Mouse (Mus musculus) 3T3-L1 (cell line): ENCODE measurements around the gene Madcam1.

Experiments
- DNase-seq: peaks from one replicate; pipeline ENCODE4 v3.0.0-alpha.2; 2015; ENCODE audit warnings: low read depth, low spot score

Gene Madcam1

DNA sequence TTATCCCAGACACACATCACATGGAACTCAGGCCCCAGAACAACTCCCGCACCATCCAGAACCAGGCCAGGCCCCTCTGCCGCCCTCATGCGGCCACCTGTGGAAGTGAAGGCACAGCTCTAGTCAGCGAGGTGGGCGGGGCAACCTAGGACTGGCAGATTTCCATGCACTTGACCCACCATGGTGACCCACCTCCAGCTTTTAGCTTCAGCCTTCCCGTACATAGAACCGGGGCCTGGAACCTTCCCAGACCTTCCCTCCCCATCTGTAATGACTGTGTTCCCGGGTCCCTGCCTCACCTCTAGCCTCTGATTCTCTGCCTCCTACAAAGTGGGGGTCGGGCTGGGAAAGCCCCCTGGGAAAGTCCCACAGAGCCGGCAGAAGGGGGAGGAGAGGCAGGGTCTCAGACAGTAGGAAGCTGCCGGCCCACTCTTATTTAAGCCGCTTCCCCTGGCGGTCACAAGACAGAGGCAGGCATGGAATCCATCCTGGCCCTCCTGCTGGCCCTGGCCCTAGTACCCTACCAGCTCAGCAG, at the start of gene Madcam1:
Gene Madcam1, plus strand, starts transcription at position 429 of the 535 bp plus-strand sequence.
- peak; percentile 66 for DNase-seq

DNA sequence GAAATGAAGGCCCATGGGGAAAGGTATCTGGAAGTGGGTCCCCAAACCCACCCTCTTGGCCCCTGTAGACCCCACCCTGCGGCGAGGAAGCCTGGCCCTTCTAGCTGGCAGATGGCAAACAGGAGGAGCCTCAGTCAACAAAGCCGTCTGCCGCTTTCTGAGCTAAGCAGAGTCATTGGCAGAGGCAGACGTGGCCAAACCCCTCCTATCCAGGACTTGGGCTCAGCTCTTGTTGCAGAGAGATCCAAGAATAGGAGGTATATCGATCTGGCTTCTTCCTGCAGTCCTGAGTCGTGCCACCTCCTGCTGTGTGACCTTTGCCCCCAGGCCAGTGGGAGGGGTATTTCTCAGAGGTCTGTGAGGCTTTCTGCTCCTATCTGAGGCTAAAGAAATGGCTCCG, 48.5 kb upstream of the Madcam1 start:
- DNase-seq = no peak

DNA sequence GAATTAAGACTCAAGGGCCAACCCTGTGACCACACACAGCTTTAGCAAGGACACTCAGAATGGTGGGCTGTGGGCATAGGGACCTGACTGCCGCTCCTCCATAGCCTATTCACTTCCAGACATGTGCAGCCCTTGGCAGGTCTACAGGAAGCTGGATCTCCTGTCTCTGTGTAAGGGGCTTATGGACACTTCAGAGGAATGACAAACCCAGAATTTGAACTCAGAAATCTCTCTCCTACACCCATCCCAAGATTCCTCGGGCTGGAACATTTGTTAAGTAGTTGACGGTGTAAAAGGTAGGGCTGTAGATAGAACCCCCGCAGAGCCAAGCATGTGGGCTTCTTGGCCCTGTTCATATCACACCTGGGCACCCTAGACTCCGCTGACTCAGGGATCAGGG, 48.0 kb upstream of the Madcam1 start:
- DNase-seq = no peak

DNA sequence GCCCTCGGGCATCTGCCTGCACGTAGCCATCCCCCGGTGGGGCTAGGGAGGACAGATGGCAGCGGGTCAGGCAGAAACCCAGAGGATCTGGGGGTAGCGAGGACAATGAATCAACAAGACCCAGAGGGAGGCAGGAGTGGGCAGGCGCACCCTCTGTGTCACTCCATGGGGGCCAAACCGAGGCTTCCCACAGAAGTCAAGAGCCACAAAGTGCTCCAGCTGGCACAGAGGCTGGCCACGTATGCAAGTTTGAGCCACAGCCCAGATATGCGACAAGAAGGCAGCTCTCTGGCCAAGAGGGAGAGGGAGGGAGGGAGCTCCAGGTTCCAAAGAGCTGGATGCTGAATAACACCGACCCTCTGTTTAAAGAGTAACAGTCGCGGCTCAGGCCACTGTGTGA, 40.4 kb upstream of the Madcam1 start:
- DNase-seq = no peak

DNA sequence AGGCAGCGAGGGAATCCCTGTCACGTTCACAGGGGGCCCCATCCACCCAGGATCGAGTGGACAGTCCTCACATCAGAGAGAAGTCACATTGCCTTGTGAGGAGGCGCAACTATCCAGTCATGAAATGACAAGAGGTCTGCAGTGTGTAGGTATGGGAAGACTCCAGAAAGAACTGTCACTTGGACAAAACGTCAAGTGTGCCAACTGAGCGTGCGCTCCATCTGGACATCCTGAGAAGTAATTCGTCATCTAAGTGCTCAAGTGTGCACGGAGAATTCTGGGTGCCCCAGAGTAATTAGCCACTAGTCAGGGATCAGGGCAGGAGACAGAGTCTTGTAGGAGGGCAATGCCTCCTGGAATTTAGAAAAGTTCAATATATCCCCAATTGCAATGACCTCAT, 39.0 kb upstream of the Madcam1 start:
- no peak for DNase-seq

DNA sequence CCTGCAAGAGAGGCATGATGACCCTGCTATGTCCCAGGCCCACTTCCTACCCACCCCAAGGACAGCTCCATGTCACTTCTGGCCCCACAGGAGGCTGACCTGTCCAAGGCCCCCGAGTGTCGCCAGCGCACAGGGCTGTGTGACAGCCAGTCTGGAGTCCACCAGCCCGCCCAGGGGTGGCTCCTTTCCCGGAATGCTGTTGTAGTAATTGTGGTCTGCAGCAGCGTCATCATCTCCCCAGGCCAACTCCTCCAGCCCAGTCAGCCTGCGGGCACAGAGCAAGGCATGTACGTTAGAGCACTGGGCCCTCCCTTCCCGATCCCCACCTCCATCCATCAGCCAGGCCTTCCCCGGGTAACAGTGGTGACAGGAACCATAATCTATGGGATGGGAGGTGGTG, 38.2 kb upstream of the Madcam1 start:
- peak; percentile 12 for DNase-seq

DNA sequence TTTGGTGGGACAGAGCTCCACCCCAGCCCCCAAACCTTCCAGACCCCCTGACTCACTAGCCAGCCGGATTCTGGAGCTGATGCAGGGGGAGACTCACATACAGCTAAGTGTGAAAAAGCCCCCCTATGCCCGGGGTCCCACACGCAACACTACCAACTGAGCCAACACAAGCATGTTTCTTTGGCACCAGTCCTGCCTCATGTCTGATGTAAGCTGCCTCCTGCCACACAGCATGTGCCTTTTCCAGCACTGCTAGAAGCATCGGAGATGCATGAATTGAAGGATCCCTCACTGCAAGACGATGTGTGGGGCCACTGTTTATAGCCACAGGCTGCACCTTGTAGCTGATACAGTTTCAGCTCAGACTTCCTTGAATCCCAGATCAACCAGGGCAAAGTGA, 36.0 kb upstream of the Madcam1 start:
- DNase-seq = no peak

DNA sequence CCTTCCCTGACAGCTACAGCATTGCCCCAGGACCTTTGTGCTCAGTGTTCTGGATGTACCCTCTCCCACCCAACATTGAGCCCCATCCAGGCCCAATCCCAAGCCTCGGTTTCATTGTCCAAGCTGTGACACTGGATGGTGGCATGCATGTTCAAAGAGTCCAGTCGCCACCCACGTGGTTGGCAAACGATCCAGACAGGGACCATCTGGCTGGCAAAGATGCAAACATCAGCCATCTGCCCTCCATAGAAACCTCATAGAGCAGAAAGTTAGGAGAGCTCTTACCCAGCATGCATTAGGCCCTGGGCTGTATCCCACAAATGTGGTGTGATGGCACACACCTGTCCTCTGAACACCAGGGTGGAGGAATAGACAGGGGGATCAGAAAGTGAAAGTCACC, 32.9 kb upstream of the Madcam1 start:
- DNase-seq = no peak

DNA sequence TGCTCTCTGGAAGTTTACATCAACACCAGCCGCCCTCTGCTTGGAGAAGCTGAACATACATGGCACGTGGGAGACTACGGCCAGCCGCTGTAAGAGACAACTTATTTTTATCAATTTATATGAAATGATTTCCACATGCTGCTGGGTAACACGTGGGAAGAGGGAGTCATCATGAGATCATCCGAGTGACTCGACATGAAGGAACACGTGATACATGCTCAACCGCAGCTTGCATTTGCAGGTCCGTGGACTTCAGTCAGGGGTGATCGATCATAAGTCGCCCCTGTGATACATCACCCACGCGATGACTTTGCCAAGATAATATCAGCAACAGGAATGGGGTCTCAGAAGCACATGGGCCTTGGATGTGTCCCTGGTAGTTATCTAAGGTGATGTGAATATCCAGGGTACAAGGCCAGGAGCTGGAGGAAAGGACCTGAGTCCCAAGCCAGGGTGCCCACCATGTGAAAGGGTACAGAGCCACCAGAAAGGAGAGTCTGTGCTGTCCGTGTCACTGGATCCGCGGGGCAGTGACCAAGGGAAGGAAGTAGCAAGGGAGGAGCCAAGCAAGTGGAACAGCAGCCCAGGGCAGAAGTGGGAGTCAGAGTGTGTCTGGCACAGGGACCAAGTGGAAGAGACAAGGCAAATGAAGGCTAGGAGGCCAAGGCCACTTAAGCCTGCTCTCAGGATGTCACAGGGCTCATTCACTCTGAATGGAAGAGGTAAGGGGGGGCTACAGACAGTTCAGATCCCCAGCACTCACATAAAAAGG, 31.2 kb upstream of the Madcam1 start:
- DNase-seq = peak; percentile 90

DNA sequence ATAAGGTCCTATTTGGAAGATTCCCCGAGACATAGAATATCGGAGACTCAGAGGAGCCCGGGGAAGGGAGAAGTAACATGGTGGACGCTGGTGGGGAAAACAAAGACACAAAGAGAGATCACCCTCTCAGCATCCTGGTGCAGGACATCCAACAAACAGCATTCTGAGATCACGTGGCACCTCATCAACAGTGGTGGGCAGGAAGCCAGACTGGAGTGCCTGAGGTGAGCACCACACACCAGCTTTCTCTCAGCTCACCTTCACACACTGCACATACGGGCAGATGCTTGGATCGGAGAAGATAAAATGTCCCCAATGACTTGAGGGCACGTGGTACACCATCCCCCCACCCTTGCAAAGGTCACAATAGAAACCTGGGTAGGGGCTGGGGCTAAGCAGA, 28.1 kb upstream of the Madcam1 start:
- DNase-seq = no peak

DNA sequence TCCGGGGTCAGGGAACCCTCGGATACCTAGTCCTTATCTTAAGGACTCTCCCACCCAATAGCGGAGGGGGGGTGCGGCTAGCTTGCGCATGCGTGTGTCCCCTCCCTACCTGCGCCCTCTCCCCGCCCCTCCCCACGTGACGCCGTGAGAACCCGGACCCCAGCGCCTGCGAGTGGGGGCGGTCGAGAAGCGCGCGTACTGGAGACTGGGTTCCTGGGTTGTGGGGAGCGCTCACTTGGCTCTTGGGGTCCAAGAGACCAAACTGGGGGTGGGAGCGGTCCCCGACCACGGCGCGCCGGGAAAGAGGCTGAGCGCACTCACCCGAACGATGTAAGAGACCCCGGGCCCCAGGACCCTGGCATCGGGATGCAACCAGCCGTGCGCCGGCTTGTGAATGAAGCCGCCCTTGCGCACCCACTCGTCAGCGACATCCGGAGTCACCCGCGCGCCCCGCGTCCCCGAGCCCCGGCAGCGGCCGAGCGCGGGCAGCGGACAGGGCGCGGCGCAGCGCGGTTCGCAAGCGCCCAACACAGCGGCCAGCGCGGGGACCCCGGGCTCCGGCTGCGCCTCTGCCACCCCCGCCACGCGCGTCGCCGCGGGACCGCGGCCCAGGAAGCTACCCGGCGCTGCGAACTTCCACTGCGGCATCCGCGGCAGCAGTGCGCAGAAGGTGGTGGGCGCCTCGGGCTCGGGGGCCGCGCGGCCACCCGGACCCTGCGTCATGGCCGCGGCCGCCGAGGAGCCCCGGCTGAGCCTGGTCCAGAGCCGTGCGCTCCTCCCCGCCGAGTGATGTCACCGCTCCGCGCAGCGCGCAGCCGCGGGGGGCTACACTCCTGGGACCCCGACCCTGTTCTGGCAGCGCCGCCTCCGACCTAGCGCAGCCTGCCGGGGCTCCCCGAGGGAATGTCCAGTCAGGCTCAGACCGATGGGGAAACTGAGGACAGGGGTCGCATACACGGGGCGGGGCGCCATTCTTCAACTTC, 26.9 kb upstream of the Madcam1 start, which contains the start of gene Shc2:
Gene Shc2, minus strand, starts transcription at position 791 of the 983 bp plus-strand sequence.
- DNase-seq = no peak

DNA sequence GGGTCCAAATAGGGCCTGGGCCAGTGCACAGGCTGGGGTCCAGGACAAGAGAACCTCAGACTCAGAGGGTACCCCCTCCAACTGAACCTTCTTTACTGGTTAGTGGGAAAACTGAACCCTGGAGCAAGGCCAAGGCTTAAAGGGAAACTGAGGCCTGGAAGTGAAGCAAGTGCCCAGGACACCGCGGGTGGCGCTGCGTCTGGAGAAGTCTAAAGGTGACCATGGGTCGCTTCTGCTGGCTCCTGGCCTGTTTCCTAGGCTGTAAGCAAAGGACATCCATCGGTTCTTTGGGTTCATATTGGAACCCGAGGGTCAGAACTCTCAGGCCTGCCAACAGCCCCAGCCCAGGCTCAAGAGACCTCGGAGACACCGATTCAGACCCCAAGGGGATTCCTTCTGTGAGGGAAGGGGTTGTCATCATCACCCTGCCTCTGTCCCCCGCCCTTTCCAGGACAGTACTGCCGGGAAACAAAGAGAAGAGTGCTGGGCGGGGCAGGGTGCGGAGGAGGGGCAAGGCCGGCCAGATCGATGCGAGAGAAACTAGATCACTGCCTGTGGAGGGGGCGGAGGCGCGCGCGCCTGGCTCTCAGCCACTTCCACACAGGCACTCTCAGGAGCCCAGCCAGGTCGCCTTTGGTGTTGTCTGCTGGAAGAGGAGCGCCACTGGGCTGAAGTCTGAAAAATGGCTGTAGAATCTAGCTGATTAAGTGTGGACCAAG, 25.7 kb upstream of the Madcam1 start:
- no peak for DNase-seq

DNA sequence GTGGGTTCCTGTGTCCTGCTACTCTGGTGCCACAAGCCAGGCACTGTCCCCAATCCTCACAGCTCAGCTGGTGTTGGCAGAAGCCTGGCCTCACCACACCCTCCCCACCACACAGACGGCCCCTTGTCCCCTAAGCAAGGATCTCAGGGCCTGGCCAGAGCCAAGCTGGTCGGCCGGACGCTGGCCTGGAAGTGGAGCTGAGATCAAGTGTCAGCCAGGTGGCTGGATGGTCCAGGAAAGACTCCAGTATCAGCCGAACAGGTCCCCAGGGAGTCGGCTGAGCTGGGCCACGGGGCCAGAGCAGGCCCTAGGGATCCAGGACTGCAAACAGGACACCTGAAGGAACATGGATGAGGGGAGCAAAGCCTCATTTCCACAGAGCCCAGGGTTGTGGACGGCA, 18.6 kb upstream of the Madcam1 start, which contains the start of gene Odf3l2:
Gene Odf3l2, minus strand, starts transcription at position 28 of the 400 bp plus-strand sequence.
- DNase-seq = no peak

DNA sequence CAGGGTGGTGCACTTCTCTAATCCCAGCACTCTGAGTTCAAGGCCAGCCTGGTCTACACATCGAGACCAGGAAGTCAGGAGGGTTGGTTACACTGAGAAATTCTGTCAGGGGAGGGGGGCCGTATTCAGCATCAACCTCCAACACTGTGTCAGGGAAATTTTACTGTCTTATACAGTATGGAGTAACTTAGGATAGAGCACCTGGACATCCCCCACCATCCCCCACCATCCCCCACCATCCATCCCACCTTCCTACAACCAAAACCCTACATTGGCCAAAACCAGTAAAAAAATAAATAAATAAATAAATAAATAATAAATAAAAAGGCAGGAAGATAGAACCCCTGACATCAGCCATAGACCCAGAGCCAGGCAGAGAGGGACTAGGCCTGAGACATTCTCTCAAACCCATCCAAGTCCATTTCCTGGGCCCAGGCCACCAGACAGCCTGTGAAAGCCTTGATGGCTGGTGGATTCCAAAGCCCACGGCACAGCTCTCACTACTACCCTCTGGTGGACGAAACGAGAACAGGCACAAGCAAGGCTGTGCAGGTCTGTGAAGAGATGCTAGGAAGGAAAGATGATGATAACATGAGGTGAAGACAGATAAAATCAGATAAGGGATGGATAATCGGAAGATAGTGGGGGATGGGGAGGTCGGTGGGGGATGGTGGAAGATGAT, 15.1 kb upstream of the Madcam1 start:
- DNase-seq = peak; percentile 87

DNA sequence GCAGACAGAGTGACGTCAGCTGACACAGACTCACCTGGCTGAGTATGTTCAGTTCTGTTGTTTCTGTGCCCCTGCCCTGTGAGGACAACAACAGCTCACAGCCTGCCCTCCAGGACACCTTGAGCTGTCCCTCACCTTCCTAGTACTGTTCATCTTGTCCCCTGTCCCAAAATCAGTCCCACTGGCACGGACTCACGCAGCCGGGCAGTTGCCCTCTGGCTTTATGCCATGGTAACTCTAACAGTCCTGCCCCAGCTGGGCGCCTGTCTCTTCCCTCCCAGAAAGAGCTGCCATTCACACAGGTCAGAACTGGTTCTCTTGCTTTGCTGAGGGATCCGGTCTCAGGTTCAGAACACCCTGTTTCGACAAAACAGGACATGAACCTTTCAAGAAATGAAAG, 11.6 kb upstream of the Madcam1 start:
- DNase-seq = no peak

DNA sequence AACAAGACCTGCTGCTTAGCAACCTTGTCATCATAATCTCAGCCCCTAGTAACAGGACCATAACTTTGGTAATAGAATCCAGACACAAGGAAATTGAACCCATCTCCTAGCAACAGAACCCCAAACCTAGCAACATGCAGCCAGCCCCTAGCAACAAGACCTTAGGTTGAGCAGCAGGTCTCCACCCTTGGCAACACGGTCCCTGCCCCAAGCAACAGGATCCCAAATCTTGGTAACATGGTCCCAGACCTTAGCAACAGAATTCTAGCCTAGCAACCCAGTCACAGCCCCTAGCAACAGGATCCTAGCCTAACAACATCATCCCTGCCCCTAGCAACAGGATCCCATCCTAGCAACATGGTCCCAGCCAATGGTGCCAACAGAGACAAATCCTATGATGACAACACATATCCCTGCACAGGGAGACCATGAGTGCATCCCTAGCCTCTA, 9.4 kb upstream of the Madcam1 start:
- no peak for DNase-seq

DNA sequence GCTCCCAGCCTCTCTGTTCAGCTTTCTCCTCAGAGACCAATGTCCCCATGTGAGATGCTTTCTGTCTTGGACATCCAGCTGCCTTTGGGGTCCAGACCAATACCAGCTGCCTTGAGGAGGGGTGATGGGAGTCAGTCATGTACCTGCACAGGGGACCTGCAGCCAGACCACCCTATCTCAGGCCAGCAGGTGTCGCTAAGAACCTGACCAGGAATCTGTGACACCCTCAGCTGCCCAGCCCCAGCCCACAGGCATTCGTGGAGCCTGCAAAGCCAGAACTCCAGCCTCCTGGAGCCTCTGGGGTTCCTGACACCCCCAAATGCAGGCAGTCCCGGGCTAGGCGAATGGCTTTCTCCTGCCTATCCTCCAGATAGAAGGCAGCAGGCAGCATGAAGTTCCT, 5.5 kb upstream of the Madcam1 start:
- no peak for DNase-seq

DNA sequence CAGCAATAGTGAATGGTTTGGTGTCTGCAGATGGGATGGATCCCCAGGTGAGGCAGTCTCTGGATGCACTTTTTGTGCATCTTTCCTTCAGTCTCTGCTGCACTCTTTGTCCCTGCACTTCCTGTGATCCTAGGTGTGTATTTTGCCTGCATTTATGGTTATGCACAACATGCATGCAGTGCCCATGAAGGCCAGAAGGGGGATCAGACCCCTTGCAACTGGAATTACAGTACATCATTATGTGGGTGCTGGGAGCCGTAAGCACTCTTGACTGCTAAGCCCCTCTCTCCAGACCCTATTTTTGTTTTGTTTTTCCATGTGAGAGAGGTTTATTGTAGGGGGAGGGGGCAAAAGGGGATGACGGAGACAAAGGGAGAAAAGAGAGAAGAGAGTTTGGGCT, 4.1 kb upstream of the Madcam1 start:
- peak; percentile 37 for DNase-seq

DNA sequence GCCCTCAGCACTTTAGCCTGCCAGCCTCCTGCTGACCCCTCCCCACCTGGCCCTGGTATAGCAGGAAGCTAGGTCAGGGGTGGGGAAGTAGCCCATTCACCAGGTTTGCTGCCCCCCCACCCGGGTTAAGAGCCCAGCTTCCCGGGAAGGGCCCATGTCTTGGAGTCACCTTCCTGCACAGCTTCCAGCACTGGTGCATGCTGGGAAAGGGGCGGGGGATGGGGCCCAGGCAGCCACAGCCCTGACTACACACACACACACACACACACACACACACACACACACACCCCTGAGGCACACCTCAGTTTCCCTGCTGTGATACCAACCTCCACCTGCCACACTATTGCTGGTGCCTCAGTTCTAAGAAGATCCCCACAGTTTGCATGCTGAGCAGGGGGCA, 2.5 kb upstream of the Madcam1 start:
- DNase-seq = no peak

DNA sequence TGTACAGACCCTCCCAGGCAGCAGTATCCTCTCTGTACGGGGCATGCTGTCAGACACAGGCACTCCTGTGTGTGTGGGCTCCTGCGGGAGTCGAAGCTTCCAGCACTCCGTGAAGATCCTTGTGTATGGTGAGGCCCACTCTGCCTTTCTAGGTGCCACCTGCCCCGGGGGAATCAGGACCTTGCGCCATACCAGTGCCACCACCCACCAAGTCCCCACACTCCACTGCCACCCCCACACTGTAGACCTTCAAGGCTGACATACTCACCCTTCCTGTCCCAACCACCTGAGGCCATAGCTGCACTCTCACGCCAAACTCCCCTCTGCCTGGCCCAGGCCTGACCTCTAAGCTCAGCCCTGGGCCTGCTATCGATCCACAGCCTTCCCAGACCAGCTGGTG, 692 bp downstream of the Madcam1 start:
- no peak for DNase-seq

DNA sequence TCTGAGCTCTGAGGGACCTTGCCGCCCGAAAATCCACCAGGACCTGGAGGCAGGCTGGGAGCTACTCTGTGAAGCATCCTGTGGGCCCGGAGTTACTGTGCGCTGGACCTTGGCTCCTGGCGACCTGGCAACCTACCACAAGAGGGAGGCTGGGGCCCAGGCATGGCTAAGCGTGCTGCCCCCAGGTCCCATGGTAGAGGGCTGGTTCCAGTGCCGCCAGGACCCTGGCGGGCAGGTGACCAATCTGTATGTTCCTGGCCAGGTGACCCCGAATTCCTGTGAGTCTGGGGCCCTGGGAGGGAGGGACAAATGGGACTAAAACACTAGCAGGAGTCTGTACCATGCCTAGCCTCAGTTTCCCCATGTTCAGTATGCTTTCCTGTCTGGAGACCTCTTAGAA, 2.1 kb downstream of the Madcam1 start:
- no peak for DNase-seq
